Mouse (Mus musculus): ENCODE results near the gene Chst11. TPM values are rescaled to one million over a fixed set of nuclear protein-coding genes. Genes with fewer than 3 reads are reported as not detected.

The Chst11 gene
- polyA plus RNA-seq, 1 experiment: 9.6 TPM

GRCm38 (mm10) chr10:83209388-83209787 lies 224.1 kb downstream of the Chst11 start:
- DNase-seq (ENCODE audit: low read depth): no peak

- no peak for DNase-seq (ENCODE audit: low read depth)
These were observed 224.8 kb downstream of the Chst11 start for GRCm38 (mm10) chr10:83210122-83210521.

- DNase-seq (ENCODE audit: low read depth): no peak
These were observed 225.8 kb downstream of the Chst11 start for GRCm38 (mm10) chr10:83210968-83211583.

GRCm38 (mm10) chr10:83212618-83213017 lies 227.3 kb downstream of the Chst11 start:
- DNase-seq (ENCODE audit: low read depth): no peak

GRCm38 (mm10) chr10:83215559-83215958 lies 230.3 kb downstream of the Chst11 start:
- no peak for DNase-seq (ENCODE audit: low read depth)

- no peak for DNase-seq (ENCODE audit: low read depth)
These were observed 232.0 kb downstream of the Chst11 start for GRCm38 (mm10) chr10:83217256-83217655.

GRCm38 (mm10) chr10:83218778-83219177 lies 233.5 kb downstream of the Chst11 start:
- no peak for DNase-seq (ENCODE audit: low read depth)

GRCm38 (mm10) chr10:83219729-83220128 lies 234.4 kb downstream of the Chst11 start:
- no peak for DNase-seq (ENCODE audit: low read depth)

- DNase-seq (ENCODE audit: low read depth): no peak
These were observed 234.9 kb downstream of the Chst11 start for GRCm38 (mm10) chr10:83220217-83220616.

GRCm38 (mm10) chr10:83220847-83221246 lies 235.5 kb downstream of the Chst11 start:
- no peak for DNase-seq (ENCODE audit: low read depth)

- no peak for DNase-seq (ENCODE audit: low read depth)
These were observed 239.7 kb downstream of the Chst11 start for GRCm38 (mm10) chr10:83224999-83225398.

GRCm38 (mm10) chr10:83228626-83229025 lies 243.3 kb downstream of the Chst11 start:
- DNase-seq (ENCODE audit: low read depth): no peak

GRCm38 (mm10) chr10:83233967-83234366 lies 248.7 kb downstream of the Chst11 start:
- DNase-seq (ENCODE audit: low read depth): no peak

- no peak for DNase-seq (ENCODE audit: low read depth)
These were observed 249.1 kb downstream of the Chst11 start for GRCm38 (mm10) chr10:83234391-83234790.

GRCm38 (mm10) chr10:83242106-83242686 lies 256.9 kb downstream of the Chst11 start:
- DNase-seq (ENCODE audit: low read depth): no peak

GRCm38 (mm10) chr10:83244131-83244530 lies 258.8 kb downstream of the Chst11 start:
- DNase-seq (ENCODE audit: low read depth): no peak

Other genes starting within 250 kb of the Chst11 start
- 11.4 and 12.0 TPM in 2 replicates for gene Nfyb, start 221.4 kb upstream of the Chst11 start, polyA plus RNA-seq (2012; rRNA removed)
- gene Txnrd1, start 151.5 kb upstream of the Chst11 start, polyA plus RNA-seq (2012; rRNA removed): 36.1 and 44.0 TPM in 2 replicates
- gene Eid3, start 118.9 kb upstream of the Chst11 start, polyA plus RNA-seq (2012; rRNA removed): 4.1 and 6.0 TPM in 2 replicates